ENCODE assay signal across 21 mouse cellular contexts in genomic region chr13:111418087-111418486, GRCm38 (mm10).
DNase-seq lines count a peak whose midpoint lies in the region; ATAC-seq and TF ChIP-seq lines count a peak whose summit lies in the region.
"Had no signal": no experiment of that assay in that cellular context is flagged by ENCODE, and none has a peak within 500 bp of the region (broad histone marks: within the 10 kb centered on the region; RNA-seq: fewer than 3 reads in every experiment).

No protein-coding gene starts in this region.

- ATAC-seq in forebrain, embryonic 13.5 days = peak; percentile 55; the same call in 1 of the 2 replicates
- ATAC-seq in limb, embryonic 11.5 days (ENCODE audit: insufficient number of reproducible peaks, low FRiP score, low TSS enrichment, low read depth) = peak; percentile 31; the same call in 1 of the 2 replicates
- ATAC-seq in midbrain, embryonic 13.5 days = 0 out of 2 replicates have a peak, but pooled peaks have one; percentile 20
- ATAC-seq in midbrain, postnatal 0 days (ENCODE audit: low FRiP score) = no peak
- ATAC-seq: intestine, embryonic 16.5 days had no signal

- no peak overlapping the region for H3K27ac ChIP-seq in forebrain, embryonic 13.5 days
- H3K27ac ChIP-seq in forebrain, embryonic 10.5 days = no peak overlapping the region
- no peak overlapping the region for H3K27ac ChIP-seq in limb, embryonic 11.5 days (replicated peaks; ENCODE audit: low read depth, low read length)
- no peak overlapping the region for H3K27ac ChIP-seq in limb, embryonic 10.5 days
- no peak overlapping the region for H3K27ac ChIP-seq in midbrain, embryonic 13.5 days
- no peak overlapping the region for H3K27ac ChIP-seq in midbrain, postnatal 0 days (ENCODE audit: low read depth, low read length)
- H3K27ac ChIP-seq: gastrocnemius, adult 2 months; hindbrain, embryonic 13.5 days; limb, embryonic 15.5 days had no signal

- H3K4me2 ChIP-seq in forebrain, embryonic 13.5 days = no peak overlapping the region
- H3K4me2 ChIP-seq in limb, embryonic 11.5 days (ENCODE audit: low read depth, severe bottlenecking) = no peak overlapping the region
- H3K4me2 ChIP-seq in midbrain, embryonic 13.5 days (replicated peaks) = no peak overlapping the region
- H3K4me2 ChIP-seq in midbrain, postnatal 0 days (ENCODE audit: low read depth, low read length, poor library complexity, severe bottlenecking) = no peak overlapping the region
- H3K4me2 ChIP-seq: heart, embryonic 12.5 days; hindbrain, embryonic 13.5 days; limb, embryonic 15.5 days; lung, embryonic 14.5 days had no signal

- H3K9me3 ChIP-seq in forebrain, embryonic 13.5 days (replicated peaks) = no peaks in the 10 kb centered on the region
- H3K9me3 ChIP-seq in forebrain, embryonic 10.5 days = no peaks in the 10 kb centered on the region
- no peaks in the 10 kb centered on the region for H3K9me3 ChIP-seq in limb, embryonic 11.5 days (ENCODE audit: control insufficient read depth, low read length)
- no peaks in the 10 kb centered on the region for H3K9me3 ChIP-seq in limb, embryonic 10.5 days (replicated peaks)
- no peaks in the 10 kb centered on the region for H3K9me3 ChIP-seq in midbrain, embryonic 13.5 days
- H3K9me3 ChIP-seq in midbrain, postnatal 0 days (ENCODE audit: low read length) = no peaks in the 10 kb centered on the region
- H3K9me3 ChIP-seq: heart, embryonic 12.5 days; hindbrain, embryonic 13.5 days; limb, embryonic 15.5 days had no signal

- no peak; the same call in 1 of the 2 replicates for TF ChIP-seq CTCF in midbrain, postnatal 0 days (IDR thresholded peaks at IDR 0.05)

- H3K4me3 ChIP-seq in forebrain, embryonic 13.5 days = no peak overlapping the region
- H3K4me3 ChIP-seq in forebrain, embryonic 10.5 days = no peak overlapping the region
- no peak overlapping the region for H3K4me3 ChIP-seq in limb, embryonic 11.5 days (ENCODE audit: low read depth, low read length)
- no peak overlapping the region for H3K4me3 ChIP-seq in limb, embryonic 10.5 days
- H3K4me3 ChIP-seq in midbrain, embryonic 13.5 days (replicated peaks) = no peak overlapping the region
- no peak overlapping the region for H3K4me3 ChIP-seq in midbrain, postnatal 0 days (ENCODE audit: low read depth, low read length)
- H3K4me3 ChIP-seq: gastrocnemius, adult 2 months; heart, embryonic 12.5 days; hindbrain, embryonic 13.5 days; limb, embryonic 15.5 days had no signal

- no peak for DNase-seq in forebrain, embryonic 10.5 days (ENCODE audit: extremely low spot score, low spot score)
- DNase-seq in limb, embryonic 11.5 days (ENCODE audit: low spot score) = no peak
- no peak for DNase-seq in limb, embryonic 10.5 days (ENCODE audit: low spot score)
- no peak for DNase-seq in midbrain, postnatal 0 days (ENCODE audit: low spot score)
- DNase-seq in left cerebral cortex, adult 9 months (ENCODE audit: low spot score in 2 of 2) = no peak
- DNase-seq: adrenal gland, postnatal 36 days; cerebellum, adult 18-20 months; cerebellum, postnatal 36 days; gastrocnemius, adult 2 months; heart, adult 11 months; heart, postnatal 14 days; kidney, postnatal 25 days; lung, embryonic 14.5 days; thymus, postnatal 14 days had no signal

- H3K27me3 ChIP-seq in forebrain, embryonic 13.5 days = no peaks in the 10 kb centered on the region
- no peaks in the 10 kb centered on the region for H3K27me3 ChIP-seq in forebrain, embryonic 10.5 days (ENCODE audit: poor library complexity, severe bottlenecking)
- no peaks in the 10 kb centered on the region for H3K27me3 ChIP-seq in limb, embryonic 11.5 days (ENCODE audit: control insufficient read depth, insufficient read depth, low read length)
- no peaks in the 10 kb centered on the region for H3K27me3 ChIP-seq in limb, embryonic 10.5 days (ENCODE audit: low read depth, poor library complexity, severe bottlenecking)
- no peaks in the 10 kb centered on the region for H3K27me3 ChIP-seq in midbrain, embryonic 13.5 days
- no peaks in the 10 kb centered on the region for H3K27me3 ChIP-seq in midbrain, postnatal 0 days (ENCODE audit: insufficient read depth, low read length)
- H3K27me3 ChIP-seq: CH12.LX; heart, embryonic 12.5 days; hindbrain, embryonic 13.5 days; limb, embryonic 15.5 days had no signal

- no peaks in the 10 kb centered on the region for H3K4me1 ChIP-seq in forebrain, embryonic 13.5 days
- H3K4me1 ChIP-seq in forebrain, embryonic 10.5 days = no peaks in the 10 kb centered on the region
- no peaks in the 10 kb centered on the region for H3K4me1 ChIP-seq in limb, embryonic 11.5 days (ENCODE audit: control insufficient read depth, insufficient read depth, low read length)
- H3K4me1 ChIP-seq in limb, embryonic 10.5 days = no peaks in the 10 kb centered on the region
- no peaks in the 10 kb centered on the region for H3K4me1 ChIP-seq in midbrain, embryonic 13.5 days (replicated peaks)
- no peaks in the 10 kb centered on the region for H3K4me1 ChIP-seq in midbrain, postnatal 0 days (ENCODE audit: insufficient read depth, low read length)
- H3K4me1 ChIP-seq: heart, embryonic 12.5 days; hindbrain, embryonic 13.5 days; limb, embryonic 15.5 days had no signal

- H3K36me3 ChIP-seq in forebrain, embryonic 13.5 days (ENCODE audit: poor library complexity, severe bottlenecking) = no peaks in the 10 kb centered on the region
- peaks cover 13% of the 10 kb centered on the region for H3K36me3 ChIP-seq in forebrain, embryonic 10.5 days (replicated peaks)
- no peaks in the 10 kb centered on the region for H3K36me3 ChIP-seq in limb, embryonic 11.5 days (ENCODE audit: control insufficient read depth, insufficient read depth, low read length)
- peaks cover 9% of the 10 kb centered on the region for H3K36me3 ChIP-seq in limb, embryonic 10.5 days
- peaks cover 4% of the 10 kb centered on the region; the same call in 1 of the 2 replicates for H3K36me3 ChIP-seq in midbrain, embryonic 13.5 days
- no peaks in the 10 kb centered on the region for H3K36me3 ChIP-seq in midbrain, postnatal 0 days (ENCODE audit: insufficient read depth, low read length)
- H3K36me3 ChIP-seq: heart, embryonic 12.5 days had no signal

- 85% methylated on average over 2 of the region's 2 CpGs for WGBS in forebrain, embryonic 13.5 days
- WGBS in forebrain, embryonic 10.5 days = 74% methylated on average over 2 of the region's 2 CpGs
- 55% methylated on average over 2 of the region's 2 CpGs for WGBS in limb, embryonic 11.5 days
- 71% methylated on average over 2 of the region's 2 CpGs for WGBS in limb, embryonic 10.5 days
- 77% methylated on average over 2 of the region's 2 CpGs for WGBS in midbrain, embryonic 13.5 days
- 78% methylated on average over 2 of the region's 2 CpGs for WGBS in midbrain, postnatal 0 days

- H3K9ac ChIP-seq in forebrain, embryonic 13.5 days = no peak overlapping the region
- H3K9ac ChIP-seq in limb, embryonic 11.5 days (ENCODE audit: low read length) = no peak overlapping the region
- H3K9ac ChIP-seq in midbrain, embryonic 13.5 days (replicated peaks) = no peak overlapping the region
- H3K9ac ChIP-seq in midbrain, postnatal 0 days (replicated peaks; ENCODE audit: low read length, poor library complexity, severe bottlenecking) = no peak overlapping the region
- H3K9ac ChIP-seq: heart, embryonic 12.5 days; hindbrain, embryonic 13.5 days; limb, embryonic 15.5 days; lung, embryonic 14.5 days had no signal
